Mouse (Mus musculus) limb, embryonic 14.5 days (tissue): ENCODE data around the gene Syne3. TPM values are rescaled to one million over a fixed set of nuclear protein-coding genes. Genes with fewer than 3 reads are reported as not detected.

Experiments
- ATAC-seq: fragments of 200-750 bp; cut with Nextera tagmentation; 2 replicates; pipeline ENCODE4 v1.8.0; 2017; ENCODE audit warnings: low read depth, moderate number of reproducible peaks, moderate TSS enrichment; ENCODE audit not compliant: low FRiP score
- DNase-seq: peaks from one replicate; pipeline ENCODE4 v3.0.0-alpha.2; 2015; ENCODE audit warnings: low spot score
- H3K27ac ChIP-seq: fragments of 300-500 bp; sonication (generic); replicated peaks from 2 replicates; pipeline ENCODE4 v1.5.1; 2014; ENCODE audit warnings: low read depth, mild to moderate bottlenecking, low read length, moderate library complexity, mixed read lengths
- H3K27me3 ChIP-seq: fragments of 300-500 bp; sonication (generic); 2 replicates; pipeline ENCODE4 v1.6.1; 2014; ENCODE audit warnings: low read length, mixed read lengths; ENCODE audit not compliant: control insufficient read depth, insufficient read depth
- H3K36me3 ChIP-seq: fragments of 300-500 bp; sonication (generic); 2 replicates; pipeline ENCODE4 v1.6.1; 2014; ENCODE audit warnings: mild to moderate bottlenecking, low read length, moderate library complexity, mixed read lengths; ENCODE audit not compliant: control insufficient read depth, insufficient read depth
- H3K4me1 ChIP-seq: fragments of 300-500 bp; sonication (generic); 2 replicates; pipeline ENCODE4 v1.6.1; 2014; ENCODE audit warnings: antibody characterized with exemption, low read length, mixed read lengths; ENCODE audit not compliant: control insufficient read depth, insufficient read depth
- H3K4me2 ChIP-seq: fragments of 300-500 bp; sonication (generic); replicated peaks from 2 replicates; pipeline ENCODE4 v1.6.1; 2014; ENCODE audit warnings: low read depth, mild to moderate bottlenecking, low read length, moderate library complexity; ENCODE audit not compliant: severe bottlenecking
- H3K4me3 ChIP-seq: fragments of 300-500 bp; sonication (generic); replicated peaks from 2 replicates; pipeline ENCODE4 v1.5.1; 2014; ENCODE audit warnings: low read length
- H3K9ac ChIP-seq: fragments of 300-500 bp; sonication (generic); 2 replicates; pipeline ENCODE4 v1.6.1; 2014; ENCODE audit warnings: mild to moderate bottlenecking, low read depth, low read length, moderate library complexity; ENCODE audit not compliant: severe bottlenecking
- H3K9me3 ChIP-seq: fragments of 300-500 bp; sonication (generic); 2 replicates; pipeline ENCODE4 v1.6.1; 2016; ENCODE audit warnings: low read length; ENCODE audit not compliant: control insufficient read depth
- POLR2A ChIP-seq: fragments of 200-500 bp; IDR thresholded peaks from 2 replicates; pipeline ENCODE4 v1.8.0; 2012; ENCODE audit warnings: inconsistent platforms, mild to moderate bottlenecking, moderate library complexity, borderline replicate concordance; ENCODE audit not compliant: insufficient read depth, insufficient read length; ENCODE audit errors: extremely low read depth
- WGBS: fragments of 180-500 bp; shearing (Covaris S2); extraction: QIAGEN DNeasy Blood & Tissue Kit; methylation state at CpG from one replicate; pipeline ENCODE4 v1.1.7; 2014; 5-methylcytosine and 5-hydroxymethylcytosine counted together
- polyA plus RNA-seq, 2 experiments: library from polyadenylated mRNA; depleted of rRNA in 1 of 2; stranded (reverse) in 1 of 2; unstranded in 1 of 2; fragments of >200 nt; fragmentation: Nextera tagmentation in 1 of 2; extraction: Ambion mirVana in 1 of 2; gene quantifications; 2 replicates each; pipeline versions ENCODE4 v1.2.1 to v1.2.3; 2012 to 2014

Syne3 gene
- polyA plus RNA-seq, 2 experiments = 2.0 to 2.6 TPM

DNA sequence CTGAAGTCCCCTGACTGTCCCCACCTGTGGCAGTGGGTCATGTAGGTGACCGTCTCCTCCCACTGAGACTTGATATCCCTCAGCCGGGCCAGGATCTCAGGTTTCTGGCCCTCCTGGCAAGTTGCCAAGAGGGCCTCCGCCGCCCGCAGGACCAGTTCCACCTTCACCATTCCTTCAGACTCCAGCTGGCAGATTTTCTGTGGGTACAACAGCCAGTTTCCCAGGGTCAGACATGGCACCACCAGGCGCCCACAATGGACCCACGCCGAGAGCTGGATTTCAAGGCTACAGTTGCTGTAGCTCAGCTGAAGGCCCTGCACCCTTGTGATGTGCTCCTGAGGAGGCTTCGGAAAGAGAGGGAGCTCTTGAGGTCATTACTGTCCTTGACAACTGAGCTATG, 40.4 kb downstream of the Syne3 start:
- ATAC-seq (no peak), DNase-seq (no peak)
- no peak overlapping the region for H3K4me3 ChIP-seq
- no peaks in the 10 kb centered on the region for H3K9me3 ChIP-seq
- H3K27me3 ChIP-seq = no peaks in the 10 kb centered on the region
- H3K4me1 ChIP-seq = 0 out of 2 replicates have a peak, but pooled peaks cover 3% of the 10 kb centered on the region
- H3K36me3 ChIP-seq = no peaks in the 10 kb centered on the region
- no peak for TF ChIP-seq POLR2A
- WGBS = 52% methylated on average over 9 of the region's 9 CpGs
- no peak overlapping the region for H3K27ac ChIP-seq
- no peak overlapping the region for H3K9ac ChIP-seq
- no peak overlapping the region for H3K4me2 ChIP-seq

- H3K4me2 ChIP-seq = no peak overlapping the region
- no peak overlapping the region for H3K27ac ChIP-seq
- H3K9me3 ChIP-seq = no peaks in the 10 kb centered on the region; the same call in 1 of the 2 replicates
- no peak overlapping the region for H3K4me3 ChIP-seq
- 35% methylated on average over 7 of the region's 7 CpGs for WGBS
- H3K36me3 ChIP-seq = no peaks in the 10 kb centered on the region
- ATAC-seq = no peak
- 0 out of 2 replicates have a peak, but pooled peaks cover 3% of the 10 kb centered on the region for H3K4me1 ChIP-seq
- DNase-seq = peak; percentile 47
- TF ChIP-seq POLR2A = no peak
- H3K27me3 ChIP-seq = no peaks in the 10 kb centered on the region
- H3K9ac ChIP-seq = no peak overlapping the region
These were observed 44.4 kb downstream of the Syne3 start for GRCm38 (mm10) chr12:104964953-104965911.

- no peak for ATAC-seq
- H3K9ac ChIP-seq = no peak overlapping the region
- no peak for TF ChIP-seq POLR2A
- no peaks in the 10 kb centered on the region for H3K36me3 ChIP-seq
- H3K4me2 ChIP-seq = no peak overlapping the region
- no peaks in the 10 kb centered on the region for H3K27me3 ChIP-seq
- no peak for DNase-seq
- no peaks in the 10 kb centered on the region; the same call in 1 of the 2 replicates for H3K9me3 ChIP-seq
- H3K27ac ChIP-seq = no peak overlapping the region
- no peaks in the 10 kb centered on the region for H3K4me1 ChIP-seq
- no peak overlapping the region for H3K4me3 ChIP-seq
These were observed 49.2 kb downstream of the Syne3 start for GRCm38 (mm10) chr12:104960421-104960820.

DNA sequence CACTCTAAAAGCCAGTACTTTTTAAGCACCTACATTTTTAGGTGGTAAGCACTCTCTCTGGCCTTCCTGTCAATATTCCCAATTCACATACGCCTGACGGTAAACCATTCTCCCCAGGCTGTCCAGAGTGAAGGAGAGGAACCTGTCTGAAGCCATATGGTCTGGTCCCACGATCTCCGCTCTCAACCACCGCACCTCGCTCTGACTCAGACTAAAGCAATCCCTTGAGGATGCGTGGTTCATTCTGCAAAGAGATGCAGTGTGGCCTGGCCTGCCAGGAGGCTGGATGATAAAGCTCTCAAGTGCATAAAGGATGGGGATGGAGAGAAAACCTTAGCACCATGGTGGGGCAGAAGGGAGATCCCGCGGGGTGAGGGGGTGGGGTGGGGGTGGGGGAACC, 49.6 kb downstream of the Syne3 start:
- WGBS = 65% methylated on average over 9 of the region's 9 CpGs
- Histone ChIP-seq H3K36me3 (no peaks in the 10 kb centered on the region), H3K4me2 (no peak overlapping the region), H3K9ac (no peak overlapping the region), H3K27me3 (no peaks in the 10 kb centered on the region), H3K4me3 (no peak overlapping the region), H3K9me3 (no peaks in the 10 kb centered on the region; the same call in 1 of the 2 replicates), H3K4me1 (no peaks in the 10 kb centered on the region), H3K27ac (no peak overlapping the region)
- no peak for TF ChIP-seq POLR2A
- no peak for ATAC-seq
- no peak for DNase-seq

DNA sequence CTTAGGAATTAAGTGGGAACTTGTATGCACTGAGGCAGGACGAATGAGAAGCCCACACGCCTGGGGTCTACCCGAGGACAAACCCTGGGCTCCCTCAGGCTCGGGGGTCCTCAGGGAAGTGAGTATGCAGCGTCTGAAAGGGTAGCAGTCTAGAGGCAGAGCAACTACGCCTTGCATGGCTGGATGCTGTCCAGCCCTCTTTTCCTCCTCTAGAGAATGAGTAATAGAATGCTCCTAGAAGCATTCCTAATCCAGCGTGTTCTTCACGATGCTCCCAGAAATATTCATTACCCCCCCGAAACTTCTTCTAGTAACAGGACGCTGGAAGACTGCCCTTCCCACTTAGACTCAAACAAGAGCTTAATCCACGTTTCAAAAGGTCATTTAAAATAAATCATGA, 51.3 kb downstream of the Syne3 start:
- Histone ChIP-seq H3K27me3 (no peaks in the 10 kb centered on the region), H3K9ac (no peak overlapping the region), H3K27ac (no peak overlapping the region), H3K36me3 (no peaks in the 10 kb centered on the region), H3K9me3 (no peaks in the 10 kb centered on the region; the same call in 1 of the 2 replicates), H3K4me1 (no peaks in the 10 kb centered on the region), H3K4me3 (no peak overlapping the region), H3K4me2 (no peak overlapping the region)
- DNase-seq (no peak), ATAC-seq (no peak)
- whole genome bisulfite sequencing = 65% methylated on average over 11 of the region's 11 CpGs
- no peak for TF ChIP-seq POLR2A
